Mouse (Mus musculus) limb, embryonic 11.5 days (tissue): Measurements from ENCODE around the gene Cacna2d2. TPM values are rescaled to one million over a fixed set of nuclear protein-coding genes. Genes with fewer than 3 reads are reported as not detected.

ENCODE experiments used
- ATAC-seq: fragments of 200-750 bp; cut with Nextera tagmentation; 2 replicates; pipeline ENCODE4 v1.8.0; 2017; ENCODE audit warnings: low read depth; ENCODE audit not compliant: insufficient number of reproducible peaks, low FRiP score, low TSS enrichment
- DNase-seq: peaks from one replicate; pipeline ENCODE4 v3.0.0-alpha.2; 2015; ENCODE audit warnings: low spot score
- H3K27ac ChIP-seq: fragments of 300-500 bp; sonication (generic); replicated peaks from 2 replicates; pipeline ENCODE4 v1.5.1; 2014; ENCODE audit warnings: low read depth, mild to moderate bottlenecking, low read length
- H3K27me3 ChIP-seq: fragments of 300-500 bp; sonication (generic); 2 replicates; pipeline ENCODE4 v1.6.1; 2014; ENCODE audit warnings: mild to moderate bottlenecking, low read length, mixed read lengths; ENCODE audit not compliant: control insufficient read depth, insufficient read depth
- H3K36me3 ChIP-seq: fragments of 300-500 bp; sonication (generic); 2 replicates; pipeline ENCODE4 v1.6.1; 2014; ENCODE audit warnings: mild to moderate bottlenecking, low read length, moderate library complexity, mixed read lengths; ENCODE audit not compliant: control insufficient read depth, insufficient read depth
- H3K4me1 ChIP-seq: fragments of 300-500 bp; sonication (generic); 2 replicates; pipeline ENCODE4 v1.6.1; 2014; ENCODE audit warnings: low read length, mixed read lengths; ENCODE audit not compliant: control insufficient read depth, insufficient read depth
- H3K4me2 ChIP-seq: fragments of 300-500 bp; sonication (generic); 2 replicates; pipeline ENCODE4 v1.6.1; 2014; ENCODE audit warnings: low read depth, mild to moderate bottlenecking, moderate library complexity; ENCODE audit not compliant: severe bottlenecking
- H3K4me3 ChIP-seq: fragments of 300-500 bp; sonication (generic); 2 replicates; pipeline ENCODE4 v1.5.1; 2014; ENCODE audit warnings: low read depth, low read length
- H3K9ac ChIP-seq: fragments of 300-500 bp; sonication (generic); 2 replicates; pipeline ENCODE4 v1.6.1; 2014; ENCODE audit warnings: mild to moderate bottlenecking, low read length
- H3K9me3 ChIP-seq: fragments of 300-500 bp; sonication (generic); 2 replicates; pipeline ENCODE4 v1.6.1; 2016; ENCODE audit warnings: low read length; ENCODE audit not compliant: control insufficient read depth
- WGBS: fragments of 180-500 bp; shearing (Covaris S2); extraction: QIAGEN DNeasy Blood & Tissue Kit; methylation state at CpG from one replicate; pipeline ENCODE4 v1.1.7; 2014; 5-methylcytosine and 5-hydroxymethylcytosine counted together
- polyA plus RNA-seq: library from polyadenylated mRNA; unstranded; fragments of >200 nt; fragmentation: Nextera tagmentation; extraction: Ambion mirVana; gene quantifications from 2 replicates; pipeline ENCODE4 v1.2.1, GENCODE M21; 2014

Gene Cacna2d2
- polyA plus RNA-seq, 1 experiment from 2014 or later, result 0.12 TPM

DNA sequence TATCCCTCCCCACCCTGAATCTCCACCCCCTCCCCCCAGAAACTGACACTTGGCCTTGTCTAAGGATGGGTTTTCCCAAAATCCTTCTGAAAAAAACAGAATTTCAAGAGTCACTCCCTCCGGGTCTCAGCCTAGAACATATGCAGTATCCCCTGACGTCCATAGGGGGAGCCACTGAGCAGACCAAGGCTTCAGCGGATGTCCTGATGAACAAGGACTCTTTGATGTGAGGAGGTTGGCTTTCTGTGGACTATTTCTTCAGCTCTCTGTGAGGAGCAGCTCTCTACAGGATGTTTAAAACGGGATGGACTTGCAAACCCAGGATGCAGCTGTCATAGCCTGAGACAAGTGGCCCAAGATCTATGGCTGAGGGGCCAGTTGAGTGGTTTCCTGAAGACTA lies 53.1 kb downstream of the Cacna2d2 start:
- ATAC-seq (no peak), DNase-seq (peak; percentile 59)
- Histone ChIP-seq H3K9me3 (no peaks in the 10 kb centered on the region), H3K4me1 (no peaks in the 10 kb centered on the region), H3K4me2 (no peak overlapping the region), H3K27me3 (peaks cover 9% of the 10 kb centered on the region; the same call in 1 of the 2 replicates), H3K4me3 (no peak overlapping the region), H3K27ac (no peak overlapping the region), H3K36me3 (no peaks in the 10 kb centered on the region), H3K9ac (no peak overlapping the region)
- WGBS, result 22% methylated on average over 4 of the region's 4 CpGs

DNA sequence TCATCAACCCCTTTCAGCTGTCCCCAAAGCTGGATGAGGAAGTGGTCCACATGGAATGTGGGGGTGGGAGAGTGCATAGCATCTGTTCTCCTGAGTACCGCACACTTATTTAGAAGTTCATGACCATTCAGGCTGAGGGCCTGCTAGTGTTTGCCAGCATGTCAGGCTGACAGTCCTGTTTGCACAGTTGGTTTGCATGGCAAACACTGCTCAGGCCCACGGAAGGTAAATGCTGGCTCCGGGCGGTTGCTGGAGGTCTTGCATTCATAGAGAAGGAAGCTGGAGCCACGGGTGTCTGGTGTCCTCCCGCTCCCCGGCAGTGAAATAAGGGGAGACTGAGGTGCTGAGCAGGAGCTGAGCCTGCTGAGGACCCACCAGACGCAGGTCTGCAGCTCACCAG lies 53.7 kb downstream of the Cacna2d2 start:
- no peak overlapping the region for H3K9ac ChIP-seq
- no peaks in the 10 kb centered on the region for H3K36me3 ChIP-seq
- DNase-seq, result no peak
- H3K27me3 ChIP-seq, result peaks cover 9% of the 10 kb centered on the region; the same call in 1 of the 2 replicates
- no peak overlapping the region for H3K27ac ChIP-seq
- ATAC-seq, result no peak
- no peaks in the 10 kb centered on the region for H3K9me3 ChIP-seq
- no peak overlapping the region for H3K4me3 ChIP-seq
- H3K4me2 ChIP-seq, result no peak overlapping the region
- 89% methylated on average over 8 of the region's 8 CpGs for WGBS
- H3K4me1 ChIP-seq, result no peaks in the 10 kb centered on the region

DNA sequence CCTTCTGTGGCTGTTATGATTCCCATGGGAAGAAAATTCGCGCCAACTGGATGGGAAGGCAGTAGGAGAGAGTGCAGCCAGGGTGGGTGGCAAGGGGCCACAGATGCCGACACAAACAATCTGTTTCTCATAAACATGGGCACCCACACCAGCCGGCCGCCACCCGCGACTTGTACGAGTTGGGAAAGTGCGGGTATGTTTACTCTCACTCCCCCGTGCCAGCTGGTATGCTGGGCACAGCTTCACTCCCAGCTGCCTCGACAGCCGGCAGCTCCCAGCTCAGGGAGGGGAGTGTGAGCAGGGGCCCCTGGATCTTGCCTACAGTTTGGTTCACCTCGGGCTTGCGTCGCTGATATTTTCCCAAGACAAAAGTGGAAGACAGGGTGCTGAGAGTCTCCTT lies 57.3 kb downstream of the Cacna2d2 start:
- no peaks in the 10 kb centered on the region for H3K36me3 ChIP-seq
- no peak overlapping the region for H3K27ac ChIP-seq
- H3K4me2 ChIP-seq, result no peak overlapping the region
- H3K4me3 ChIP-seq, result no peak overlapping the region
- H3K27me3 ChIP-seq, result peaks cover 13% of the 10 kb centered on the region
- 70% methylated on average over 15 of the region's 15 CpGs for WGBS
- H3K9me3 ChIP-seq, result no peaks in the 10 kb centered on the region
- no peaks in the 10 kb centered on the region for H3K4me1 ChIP-seq
- H3K9ac ChIP-seq, result no peak overlapping the region
- no peak for DNase-seq
- ATAC-seq, result no peak

DNA sequence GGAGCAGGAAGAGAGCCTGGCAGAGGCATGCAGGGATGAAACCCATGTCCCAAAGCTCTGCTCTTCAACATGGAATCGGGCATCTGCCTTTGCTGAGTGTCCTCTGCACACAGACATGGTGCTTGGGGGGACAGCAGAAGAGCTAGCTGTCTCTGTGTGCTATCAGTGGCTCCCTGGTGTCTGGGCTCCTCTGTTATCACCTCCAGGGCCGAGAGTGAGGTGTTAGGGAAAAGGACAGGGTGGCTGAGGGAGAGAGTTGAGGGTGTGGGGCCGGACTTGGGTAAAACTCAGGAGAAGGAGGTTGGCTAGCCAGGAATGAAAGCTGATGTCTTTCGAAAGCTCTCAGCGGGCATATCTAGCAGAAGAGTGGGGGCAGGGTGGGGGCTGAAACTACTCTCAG lies 63.5 kb downstream of the Cacna2d2 start:
- Histone ChIP-seq H3K4me2 (no peak overlapping the region), H3K36me3 (no peaks in the 10 kb centered on the region), H3K9ac (no peak overlapping the region), H3K9me3 (no peaks in the 10 kb centered on the region), H3K4me1 (no peaks in the 10 kb centered on the region), H3K27me3 (peaks cover 30% of the 10 kb centered on the region), H3K27ac (no peak overlapping the region), H3K4me3 (no peak overlapping the region)
- ATAC-seq (no peak), DNase-seq (no peak)
- 69% methylated on average over 5 of the region's 5 CpGs for WGBS

- no peak overlapping the region for H3K27ac ChIP-seq
- H3K4me2 ChIP-seq, result no peak overlapping the region
- H3K4me3 ChIP-seq, result no peak overlapping the region
- DNase-seq (peak; percentile 93), ATAC-seq (no peak; the same call in 1 of the 2 replicates)
- no peaks in the 10 kb centered on the region for H3K9me3 ChIP-seq
- no peaks in the 10 kb centered on the region for H3K4me1 ChIP-seq
- no peaks in the 10 kb centered on the region for H3K36me3 ChIP-seq
- H3K9ac ChIP-seq, result no peak overlapping the region
- 17% methylated on average over 7 of the region's 7 CpGs for WGBS
- H3K27me3 ChIP-seq, result peaks cover 35% of the 10 kb centered on the region
Measured at GRCm38 (mm10) chr9:107463509-107463908, 64.1 kb downstream of the Cacna2d2 start.

GRCm38 (mm10) chr9:107464130-107464529 lies 64.7 kb downstream of the Cacna2d2 start:
- WGBS, result 34% methylated on average over 9 of the region's 9 CpGs
- Histone ChIP-seq H3K4me2 (no peak overlapping the region), H3K4me3 (no peak overlapping the region), H3K9me3 (no peaks in the 10 kb centered on the region), H3K27me3 (peaks cover 33% of the 10 kb centered on the region), H3K9ac (no peak overlapping the region), H3K4me1 (no peaks in the 10 kb centered on the region), H3K27ac (no peak overlapping the region), H3K36me3 (no peaks in the 10 kb centered on the region)
- no peak for DNase-seq
- no peak for ATAC-seq

DNA sequence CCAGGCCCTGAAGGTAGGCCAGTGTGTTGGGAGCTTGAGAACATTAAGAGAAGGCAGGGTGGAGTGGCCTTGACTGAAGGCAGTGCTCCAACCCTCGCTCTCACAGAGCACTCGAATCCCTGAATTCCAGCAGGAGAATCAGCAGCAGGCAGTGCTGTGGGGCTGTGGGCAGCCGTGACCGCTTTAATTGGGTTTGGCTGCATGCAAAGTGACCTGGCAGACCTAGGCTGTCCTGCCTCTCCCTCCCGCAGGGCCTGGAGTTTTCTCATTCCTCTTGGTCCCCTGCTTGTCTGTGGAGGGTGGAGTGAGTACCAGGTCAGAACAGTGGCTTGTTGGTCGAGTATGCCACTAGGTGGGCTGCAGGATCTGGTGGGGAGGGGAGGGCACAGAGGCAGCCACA lies 66.2 kb downstream of the Cacna2d2 start:
- Histone ChIP-seq H3K27ac (no peak overlapping the region), H3K4me2 (no peak overlapping the region), H3K9ac (no peak overlapping the region; the same call in 1 of the 2 replicates), H3K4me1 (peaks cover 2% of the 10 kb centered on the region; the same call in 1 of the 2 replicates), H3K36me3 (no peaks in the 10 kb centered on the region), H3K27me3 (peaks cover 32% of the 10 kb centered on the region), H3K4me3 (no peak overlapping the region), H3K9me3 (no peaks in the 10 kb centered on the region)
- 37% methylated on average over 6 of the region's 6 CpGs for WGBS
- ATAC-seq (no peak), DNase-seq (no peak)

DNA sequence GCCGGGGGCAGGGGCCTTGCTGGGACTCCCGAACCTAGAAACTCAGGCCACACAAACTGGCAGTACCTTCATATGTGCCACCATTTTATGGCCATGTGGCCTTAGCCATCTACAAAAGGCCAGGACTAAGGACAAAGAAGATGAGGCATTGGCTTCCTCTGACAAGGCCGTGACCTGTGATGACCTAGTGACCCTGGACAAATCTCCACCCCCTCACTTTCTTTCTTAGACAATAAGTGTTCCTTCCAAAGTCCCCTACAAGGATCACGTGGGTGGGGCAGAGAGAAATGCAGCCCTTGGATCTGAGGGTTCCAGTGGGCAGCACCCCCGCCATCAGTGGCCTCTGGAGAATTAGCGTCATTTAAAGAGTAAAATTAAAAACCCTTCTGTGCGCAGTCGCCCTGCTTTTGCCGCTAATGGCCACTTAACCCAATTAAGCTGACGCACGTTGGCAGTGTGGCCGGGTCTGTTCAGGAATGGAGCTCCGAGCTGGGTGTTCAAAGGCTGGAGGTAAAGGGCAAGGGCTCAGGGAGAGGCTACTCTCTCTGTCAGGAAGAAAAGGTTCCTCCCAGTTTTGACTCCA lies 69.9 kb downstream of the Cacna2d2 start:
- no peak overlapping the region for H3K27ac ChIP-seq
- H3K27me3 ChIP-seq, result peaks cover 46% of the 10 kb centered on the region

DNA sequence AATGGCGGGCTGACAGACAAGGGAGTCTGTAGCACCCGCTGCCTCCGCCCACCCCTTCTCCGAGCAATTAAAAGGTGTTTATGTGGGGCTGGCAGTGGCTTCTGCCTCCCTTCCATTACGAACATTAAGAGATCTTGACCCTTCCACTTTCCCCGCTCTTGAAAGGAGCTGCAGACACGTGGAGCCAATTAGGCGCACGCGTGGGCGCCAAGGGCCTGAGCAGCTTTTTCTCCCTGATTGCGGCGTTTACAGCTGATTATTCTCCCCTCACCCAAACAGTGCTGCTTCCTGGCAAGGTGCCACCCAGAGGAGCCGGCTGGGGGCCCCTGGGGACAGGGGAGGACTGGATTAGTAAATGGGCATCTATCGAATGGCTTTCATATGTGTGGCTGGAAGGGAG lies 71.0 kb downstream of the Cacna2d2 start:
- WGBS, result 27% methylated on average over 15 of the region's 15 CpGs
- Histone ChIP-seq H3K4me1 (peaks cover 6% of the 10 kb centered on the region), H3K27me3 (peaks cover 40% of the 10 kb centered on the region), H3K27ac (no peak overlapping the region), H3K9me3 (no peaks in the 10 kb centered on the region), H3K36me3 (no peaks in the 10 kb centered on the region), H3K9ac (no peak overlapping the region), H3K4me2 (no peak overlapping the region), H3K4me3 (no peak overlapping the region)
- ATAC-seq, result no peak
- peak; percentile 54 for DNase-seq

More for the DNA sequence above, 69.9 kb downstream of the Cacna2d2 start:
- Histone ChIP-seq H3K9me3 (no peaks in the 10 kb centered on the region), H3K4me1 (peaks cover 6% of the 10 kb centered on the region), H3K4me3 (no peak overlapping the region), H3K36me3 (no peaks in the 10 kb centered on the region), H3K4me2 (no peak overlapping the region), H3K9ac (no peak overlapping the region)
- WGBS, result 47% methylated on average over 13 of the region's 13 CpGs
- no peak for DNase-seq
- no peak for ATAC-seq
